14 mouse cellular contexts compared by ENCODE assay signal in genomic region chr11:114844464-114845220, GRCm38 (mm10). TPM values are rescaled to one million over a fixed set of nuclear protein-coding genes. Genes with fewer than 3 reads are reported as not detected.
A peak's percentile ranks its signal among the peaks of the same experiment; 100 is the strongest.
DNase-seq lines count a peak whose midpoint lies in the region; ATAC-seq lines count a peak whose summit lies in the region.
"Had no signal": no experiment of that assay in that cellular context is flagged by ENCODE, and none has a peak within 500 bp of the region (broad histone marks: within the 10 kb centered on the region; RNA-seq: fewer than 3 reads in every experiment).

No protein-coding gene starts in this region.

- H3K27me3 ChIP-seq in heart, embryonic 12.5 days (replicated peaks) = no peaks in the 10 kb centered on the region
- H3K27me3 ChIP-seq in megakaryocyte, embryonic 14.5 days (replicated peaks) = peaks cover 9% of the 10 kb centered on the region
- no peaks in the 10 kb centered on the region for H3K27me3 ChIP-seq in embryonic facial prominence, embryonic 12.5 days
- H3K27me3 ChIP-seq in limb, embryonic 10.5 days (ENCODE audit: low read depth, poor library complexity, severe bottlenecking) = 0 out of 2 replicates have a peak, but pooled peaks cover 11% of the 10 kb centered on the region

- ATAC-seq in heart, embryonic 12.5 days (ENCODE audit: insufficient number of reproducible peaks, low FRiP score) = no peak
- no peak for ATAC-seq in megakaryocyte, adult 5-6 weeks (ENCODE audit: poor library complexity, severe bottlenecking)
- ATAC-seq in embryonic facial prominence, embryonic 12.5 days (ENCODE audit: insufficient number of reproducible peaks, insufficient read depth, low FRiP score, low TSS enrichment) = no peak

- peaks cover 6% of the 10 kb centered on the region; the same call in 1 of the 2 replicates for H3K9me3 ChIP-seq in heart, embryonic 12.5 days (replicated peaks)
- H3K9me3 ChIP-seq in megakaryocyte, embryonic 14.5 days = peaks cover 11% of the 10 kb centered on the region
- H3K9me3 ChIP-seq in embryonic facial prominence, embryonic 12.5 days = no peaks in the 10 kb centered on the region
- no peaks in the 10 kb centered on the region; the same call in 1 of the 2 replicates for H3K9me3 ChIP-seq in limb, embryonic 10.5 days (replicated peaks)
- H3K9me3 ChIP-seq: lung, embryonic 15.5 days had no signal

- peaks cover 20% of the 10 kb centered on the region for H3K4me1 ChIP-seq in heart, embryonic 12.5 days (replicated peaks)
- H3K4me1 ChIP-seq in megakaryocyte, embryonic 14.5 days = peaks cover 75% of the 10 kb centered on the region
- H3K4me1 ChIP-seq in embryonic facial prominence, embryonic 12.5 days = peaks cover 24% of the 10 kb centered on the region
- H3K4me1 ChIP-seq in limb, embryonic 10.5 days = peaks cover 43% of the 10 kb centered on the region

- DNase-seq in heart, postnatal 4 days = no peak
- DNase-seq in limb, embryonic 10.5 days (ENCODE audit: low spot score) = no peak
- no peak for DNase-seq in adrenal gland, adult (ENCODE audit: inconsistent age in 2 of 2, low spot score in 1 of 2)
- no peak for DNase-seq in cerebellum, postnatal 10 days
- DNase-seq: layer of hippocampus, postnatal 36 days; right cerebral cortex, postnatal 25 days had no signal

- 68% methylated on average over 7 of the region's 7 CpGs for WGBS in heart, embryonic 12.5 days
- 58% methylated on average over 7 of the region's 7 CpGs for WGBS in embryonic facial prominence, embryonic 12.5 days
- 72% methylated on average over 7 of the region's 7 CpGs for WGBS in limb, embryonic 10.5 days

- peak overlapping the region; percentile 91 for H3K27ac ChIP-seq in heart, embryonic 12.5 days (ENCODE audit: poor library complexity, severe bottlenecking)
- H3K27ac ChIP-seq in embryonic facial prominence, embryonic 12.5 days = peak overlapping the region; percentile 86
- peak overlapping the region; percentile 91 for H3K27ac ChIP-seq in limb, embryonic 10.5 days
- H3K27ac ChIP-seq: lung, embryonic 15.5 days had no signal

- H3K36me3 ChIP-seq in heart, embryonic 12.5 days = no peaks in the 10 kb centered on the region
- H3K36me3 ChIP-seq in megakaryocyte, embryonic 14.5 days (replicated peaks; ENCODE audit: low read length) = peaks cover 9% of the 10 kb centered on the region
- no peaks in the 10 kb centered on the region for H3K36me3 ChIP-seq in embryonic facial prominence, embryonic 12.5 days
- H3K36me3 ChIP-seq in limb, embryonic 10.5 days = no peaks in the 10 kb centered on the region
- H3K36me3 ChIP-seq: lung, embryonic 15.5 days had no signal

- H3K9ac ChIP-seq in heart, embryonic 12.5 days = peak overlapping the region; percentile 47; the same call in 1 of the 2 replicates
- H3K9ac ChIP-seq in embryonic facial prominence, embryonic 12.5 days = peak overlapping the region; percentile 42; the same call in 1 of the 2 replicates

- H3K4me2 ChIP-seq in heart, embryonic 12.5 days = peak overlapping the region; percentile 37
- H3K4me2 ChIP-seq in embryonic facial prominence, embryonic 12.5 days (replicated peaks) = peak overlapping the region; percentile 14
- H3K4me2 ChIP-seq: lung, embryonic 15.5 days had no signal

- H3K4me3 ChIP-seq in heart, embryonic 12.5 days = no peak overlapping the region
- peak overlapping the region; percentile 80 for H3K4me3 ChIP-seq in megakaryocyte, embryonic 14.5 days (replicated peaks)
- H3K4me3 ChIP-seq in embryonic facial prominence, embryonic 12.5 days = no peak overlapping the region
- peak overlapping the region; percentile 40 for H3K4me3 ChIP-seq in limb, embryonic 10.5 days
- H3K4me3 ChIP-seq: lung, embryonic 15.5 days had no signal

RNA-seq across cellular contexts. Expression of gene Gprc5c, which starts 6.3 kb away (rescaled TPM):
- polyA plus RNA-seq in heart, embryonic 12.5 days (2016; fragmentation: Nextera tagmentation; extraction: Ambion mirVana) = 26.6 and 26.7 TPM in 2 replicates
- 10 to 100 TPM; 11.9 to 12.1 TPM for total RNA-seq in heart, postnatal 4 days (2021)
- polyA plus RNA-seq in megakaryocyte, embryonic 14.5 days (2012; ENCODE audit: insufficient read depth, low replicate concordance) = 3.2 and 4.8 TPM in 2 replicates
- 0.04 and 0.32 TPM in 2 replicates for total RNA-seq in megakaryocyte, adult 5-6 weeks (2015)
- total RNA-seq in megakaryocyte, adult 5-6 weeks (2017) = 0.37 and 0.89 TPM in 2 replicates
- polyA plus RNA-seq in embryonic facial prominence, embryonic 12.5 days (2016; fragmentation: Nextera tagmentation; extraction: Ambion mirVana) = 55.7 and 56.3 TPM in 2 replicates
- polyA plus RNA-seq in limb, embryonic 10.5 days (2016; fragmentation: Nextera tagmentation; extraction: Ambion mirVana) = 40.7 and 50.1 TPM in 2 replicates
- total RNA-seq: common myeloid progenitor, adult 5-6 weeks had no signal

RNA-seq across cellular contexts. Expression of gene Cd300a, which starts 45.2 kb away (rescaled TPM):
- polyA plus RNA-seq in heart, embryonic 12.5 days (2016; fragmentation: Nextera tagmentation; extraction: Ambion mirVana) = 0.40 and 0.41 TPM in 2 replicates
- under 1 TPM; 0.79 to 0.83 TPM for total RNA-seq in heart, postnatal 4 days (2021)
- polyA plus RNA-seq in megakaryocyte, embryonic 14.5 days (2012; ENCODE audit: insufficient read depth, low replicate concordance) = 3.4 and 3.6 TPM in 2 replicates
- total RNA-seq in megakaryocyte, adult 5-6 weeks (2015) = 38.1 and 38.5 TPM in 2 replicates
- total RNA-seq in megakaryocyte, adult 5-6 weeks (2017) = 71.1 and 83.8 TPM in 2 replicates
- 0.87 and 1.5 TPM in 2 replicates for polyA plus RNA-seq in embryonic facial prominence, embryonic 12.5 days (2016; fragmentation: Nextera tagmentation; extraction: Ambion mirVana)
- 0.49 and 0.67 TPM in 2 replicates for polyA plus RNA-seq in limb, embryonic 10.5 days (2016; fragmentation: Nextera tagmentation; extraction: Ambion mirVana)

RNA-seq across cellular contexts. Expression of gene Gpr142, which starts 45.9 kb away (rescaled TPM):
- not detected in 2 replicates for polyA plus RNA-seq in heart, embryonic 12.5 days (2016; fragmentation: Nextera tagmentation; extraction: Ambion mirVana)
- total RNA-seq in heart, postnatal 4 days (2021) = not detected
- polyA plus RNA-seq in megakaryocyte, embryonic 14.5 days (2012; ENCODE audit: insufficient read depth, low replicate concordance) = not detected in 2 replicates
- not detected in 2 replicates for total RNA-seq in megakaryocyte, adult 5-6 weeks (2015)
- total RNA-seq in megakaryocyte, adult 5-6 weeks (2017) = not detected in 2 replicates
- polyA plus RNA-seq in embryonic facial prominence, embryonic 12.5 days (2016; fragmentation: Nextera tagmentation; extraction: Ambion mirVana) = not detected in 2 replicates
- not detected in 2 replicates for polyA plus RNA-seq in limb, embryonic 10.5 days (2016; fragmentation: Nextera tagmentation; extraction: Ambion mirVana)
- total RNA-seq: common myeloid progenitor, adult 5-6 weeks; layer of hippocampus, postnatal 36 days had no signal
- polyA plus RNA-seq: lung, embryonic 15.5 days; neural tube, embryonic 11.5 days; testis, adult 2 months had no signal

RNA-seq across cellular contexts. Expression of gene Btbd17, which starts 48.9 kb away (rescaled TPM):
- polyA plus RNA-seq in heart, embryonic 12.5 days (2016; fragmentation: Nextera tagmentation; extraction: Ambion mirVana) = 0.18 TPM in 1 of 2 replicates, not detected in the other
- total RNA-seq in heart, postnatal 4 days (2021) = under 1 TPM; 0.17 to 0.25 TPM
- 0.04 TPM in 1 of 2 replicates, not detected in the other for polyA plus RNA-seq in megakaryocyte, embryonic 14.5 days (2012; ENCODE audit: insufficient read depth, low replicate concordance)
- not detected in 2 replicates for total RNA-seq in megakaryocyte, adult 5-6 weeks (2015)
- not detected in 2 replicates for total RNA-seq in megakaryocyte, adult 5-6 weeks (2017)
- 7.6 and 8.7 TPM in 2 replicates for polyA plus RNA-seq in embryonic facial prominence, embryonic 12.5 days (2016; fragmentation: Nextera tagmentation; extraction: Ambion mirVana)
- polyA plus RNA-seq in limb, embryonic 10.5 days (2016; fragmentation: Nextera tagmentation; extraction: Ambion mirVana) = 0.14 TPM in 1 of 2 replicates, not detected in the other
- total RNA-seq: common myeloid progenitor, adult 5-6 weeks had no signal

Comparison
In these comparisons a context has a peak if more than half of its experiments do, and no peak if none do; other contexts are left out.
1. H3K4me3 ChIP-seq: peak in megakaryocyte, embryonic 14.5 days (single experiment) and limb, embryonic 10.5 days (single experiment); none in heart, embryonic 12.5 days (single experiment) and embryonic facial prominence, embryonic 12.5 days (single experiment).
2. Peak in every context shown above with its lines, with median percentiles within 50 percentile points of each other: H3K27ac ChIP-seq.